Comparison of ENCODE assay signal across 16 mouse cellular contexts in genomic region chr8:11331561-11331960, GRCm38 (mm10). TPM values are rescaled to one million over a fixed set of nuclear protein-coding genes. Genes with fewer than 3 reads are reported as not detected.
DNase-seq lines count a peak whose midpoint lies in the region; ATAC-seq lines count a peak whose summit lies in the region.
"Had no signal": no experiment of that assay in that cellular context is flagged by ENCODE, and none has a peak within 500 bp of the region (broad histone marks: within the 10 kb centered on the region; RNA-seq: fewer than 3 reads in every experiment).

No protein-coding gene starts in this region.

- no peaks in the 10 kb centered on the region for H3K36me3 ChIP-seq in heart, embryonic 13.5 days
- H3K36me3 ChIP-seq in hindbrain, embryonic 11.5 days (ENCODE audit: control insufficient read depth, insufficient read depth, low read length) = no peaks in the 10 kb centered on the region
- H3K36me3 ChIP-seq in midbrain, embryonic 10.5 days = no peaks in the 10 kb centered on the region
- H3K36me3 ChIP-seq: embryonic facial prominence, embryonic 15.5 days; liver, embryonic 12.5 days had no signal

- H3K4me3 ChIP-seq in heart, embryonic 13.5 days = no peak overlapping the region
- H3K4me3 ChIP-seq in hindbrain, embryonic 11.5 days (ENCODE audit: low read depth, low read length) = no peak overlapping the region
- no peak overlapping the region for H3K4me3 ChIP-seq in midbrain, embryonic 10.5 days
- H3K4me3 ChIP-seq: embryonic facial prominence, embryonic 15.5 days; liver, embryonic 12.5 days; myocyte had no signal

- no peak for ATAC-seq in heart, embryonic 13.5 days (ENCODE audit: extremely low read depth, insufficient number of reproducible peaks, low FRiP score, low TSS enrichment)
- ATAC-seq in megakaryocyte progenitor cell, adult 5-6 weeks (replicated peaks; ENCODE audit: poor library complexity) = no peak
- no peak for ATAC-seq in hindbrain, embryonic 11.5 days (ENCODE audit: low FRiP score)
- ATAC-seq: hindbrain, postnatal 0 days; liver, embryonic 12.5 days had no signal

- 20% methylated on average over 4 of the region's 4 CpGs for WGBS in heart, embryonic 13.5 days
- WGBS in hindbrain, embryonic 11.5 days = 85% methylated on average over 4 of the region's 4 CpGs
- 82% methylated on average over 4 of the region's 4 CpGs for whole genome bisulfite sequencing in midbrain, embryonic 10.5 days

- peak; percentile 98 for DNase-seq in heart, adult 11 months
- no peak for DNase-seq in heart, postnatal 25 days (ENCODE audit: low spot score)
- DNase-seq in adipocyte (ENCODE audit: low spot score) = peak; percentile 47
- peak; percentile 54 for DNase-seq in lung, postnatal 36 days
- no peak for DNase-seq in hindbrain, embryonic 11.5 days (ENCODE audit: low spot score)
- DNase-seq in midbrain, embryonic 10.5 days (ENCODE audit: low spot score) = no peak
- DNase-seq: cerebellum, postnatal 14 days; spleen, adult 18-20 months had no signal

- intact Hi-C loops in heart, postnatal 25 days (cut with DNase I) = no loop called here

- peaks cover 98% of the 10 kb centered on the region for H3K4me1 ChIP-seq in heart, embryonic 13.5 days
- peaks cover 3% of the 10 kb centered on the region; the same call in 1 of the 2 replicates for H3K4me1 ChIP-seq in hindbrain, embryonic 11.5 days (replicated peaks; ENCODE audit: control insufficient read depth, insufficient read depth, low read length)
- H3K4me1 ChIP-seq in midbrain, embryonic 10.5 days = peaks cover 21% of the 10 kb centered on the region
- H3K4me1 ChIP-seq: liver, embryonic 12.5 days had no signal

- H3K27ac ChIP-seq in heart, embryonic 13.5 days (replicated peaks) = peak overlapping the region; percentile 90
- H3K27ac ChIP-seq in hindbrain, embryonic 11.5 days (ENCODE audit: low read depth, low read length) = no peak overlapping the region
- no peak overlapping the region for H3K27ac ChIP-seq in midbrain, embryonic 10.5 days (replicated peaks)
- H3K27ac ChIP-seq: embryonic facial prominence, embryonic 15.5 days; hindbrain, postnatal 0 days; liver, embryonic 12.5 days had no signal

- H3K4me2 ChIP-seq in heart, embryonic 13.5 days = peak overlapping the region; percentile 38
- H3K4me2 ChIP-seq in hindbrain, embryonic 11.5 days (replicated peaks; ENCODE audit: low read depth, low read length) = no peak overlapping the region
- H3K4me2 ChIP-seq: embryonic facial prominence, embryonic 15.5 days; liver, embryonic 12.5 days had no signal

- H3K27me3 ChIP-seq in heart, embryonic 13.5 days (replicated peaks) = no peaks in the 10 kb centered on the region
- H3K27me3 ChIP-seq in hindbrain, embryonic 11.5 days (ENCODE audit: control insufficient read depth, insufficient read depth, low read length) = no peaks in the 10 kb centered on the region
- no peaks in the 10 kb centered on the region for H3K27me3 ChIP-seq in midbrain, embryonic 10.5 days (ENCODE audit: low read depth, poor library complexity, severe bottlenecking)
- H3K27me3 ChIP-seq: embryonic facial prominence, embryonic 15.5 days; liver, embryonic 12.5 days had no signal

- H3K9me3 ChIP-seq in heart, embryonic 13.5 days = no peaks in the 10 kb centered on the region
- H3K9me3 ChIP-seq in hindbrain, embryonic 11.5 days (ENCODE audit: control insufficient read depth, low read length) = no peaks in the 10 kb centered on the region
- no peaks in the 10 kb centered on the region for H3K9me3 ChIP-seq in midbrain, embryonic 10.5 days (replicated peaks)
- H3K9me3 ChIP-seq: embryonic facial prominence, embryonic 15.5 days; liver, embryonic 12.5 days had no signal

- peak overlapping the region; percentile 55; the same call in 1 of the 2 replicates for H3K9ac ChIP-seq in heart, embryonic 13.5 days
- H3K9ac ChIP-seq in hindbrain, embryonic 11.5 days (ENCODE audit: low read depth, low read length) = no peak overlapping the region
- H3K9ac ChIP-seq: embryonic facial prominence, embryonic 15.5 days; liver, embryonic 12.5 days had no signal

RNA-seq across cellular contexts. Expression of gene Col4a1, which starts 18.9 kb away (rescaled TPM):
- 100 to 1,000 TPM; 537 to 622 TPM for total RNA-seq in heart, postnatal 25 days (2021)
- polyA plus RNA-seq in heart, embryonic 13.5 days (2015; fragmentation: Nextera tagmentation; extraction: Ambion mirVana) = 164 TPM in 2 replicates
- 0.29 and 0.32 TPM in 2 replicates for total RNA-seq in megakaryocyte progenitor cell, adult 5-6 weeks (2015)
- total RNA-seq in megakaryocyte progenitor cell, adult 5-6 weeks (2017) = 0.08 and 1.8 TPM in 2 replicates
- polyA plus RNA-seq in hindbrain, embryonic 11.5 days (2014; fragmentation: Nextera tagmentation; extraction: Ambion mirVana) = 91.8 and 94.2 TPM in 2 replicates
- polyA plus RNA-seq in midbrain, embryonic 10.5 days (2016; fragmentation: Nextera tagmentation; extraction: Ambion mirVana) = 113 and 146 TPM in 2 replicates
- total RNA-seq: megakaryocyte-erythroid progenitor cell, adult 5-6 weeks; MEL had no signal

RNA-seq across cellular contexts. Expression of gene Col4a2, which starts 19.0 kb away (rescaled TPM):
- 100 to 1,000 TPM; 292 to 338 TPM for total RNA-seq in heart, postnatal 25 days (2021)
- 66.9 and 71.5 TPM in 2 replicates for polyA plus RNA-seq in heart, embryonic 13.5 days (2015; fragmentation: Nextera tagmentation; extraction: Ambion mirVana)
- total RNA-seq in megakaryocyte progenitor cell, adult 5-6 weeks (2015) = 0.22 and 0.29 TPM in 2 replicates
- total RNA-seq in megakaryocyte progenitor cell, adult 5-6 weeks (2017) = 0.46 and 0.64 TPM in 2 replicates
- polyA plus RNA-seq in hindbrain, embryonic 11.5 days (2014; fragmentation: Nextera tagmentation; extraction: Ambion mirVana) = 26.2 and 29.9 TPM in 2 replicates
- polyA plus RNA-seq in midbrain, embryonic 10.5 days (2016; fragmentation: Nextera tagmentation; extraction: Ambion mirVana) = 43.7 and 53.1 TPM in 2 replicates

Comparison
In these comparisons a context has a peak if more than half of its experiments do, and no peak if none do; other contexts are left out.
1. DNase-seq: peak in heart, adult 11 months (single experiment), adipocyte (single experiment) and lung, postnatal 36 days (single experiment); none in heart, postnatal 25 days (single experiment), hindbrain, embryonic 11.5 days (single experiment) and midbrain, embryonic 10.5 days (single experiment).